Mouse (Mus musculus) heart, postnatal 0 days (tissue): ENCODE measurements at regions not wholly inside any gene's neighbourhood (a gene's known extent, or its start where the extent isn't known, plus 50 kb on each side); places are given as distances from the start of the nearest gene placed in this dataset.

Experiments used
- ATAC-seq: fragments of 200-750 bp; cut with Nextera tagmentation; 2 replicates; pipeline ENCODE4 v1.8.0; 2017; ENCODE audit warnings: low read depth, moderate number of reproducible peaks, moderate library complexity; ENCODE audit not compliant: insufficient read depth
- DNase-seq: peaks from one replicate; pipeline ENCODE4 v3.0.0-alpha.2; 2016; ENCODE audit warnings: low spot score
- H3K27ac ChIP-seq: fragments of 300-500 bp; sonication (generic); 2 replicates; pipeline ENCODE4 v1.5.1; 2014; ENCODE audit warnings: low read depth, mild to moderate bottlenecking
- H3K27me3 ChIP-seq: fragments of 300-500 bp; sonication (generic); 2 replicates; pipeline ENCODE4 v1.6.1; 2014; ENCODE audit warnings: low read length, mixed read lengths; ENCODE audit not compliant: control insufficient read depth, insufficient read depth
- H3K36me3 ChIP-seq: fragments of 300-500 bp; sonication (generic); replicated peaks from 2 replicates; pipeline ENCODE4 v1.6.1; 2014; ENCODE audit warnings: low read length, mixed read lengths; ENCODE audit not compliant: control insufficient read depth, insufficient read depth
- H3K4me1 ChIP-seq: fragments of 300-500 bp; sonication (generic); 2 replicates; pipeline ENCODE4 v1.6.1; 2014; ENCODE audit warnings: antibody characterized with exemption; ENCODE audit not compliant: control insufficient read depth, insufficient read depth
- H3K4me2 ChIP-seq: fragments of 300-500 bp; sonication (generic); 2 replicates; pipeline ENCODE4 v1.6.1; 2014; ENCODE audit warnings: low read depth, mild to moderate bottlenecking, low read length, moderate library complexity
- H3K4me3 ChIP-seq: fragments of 300-500 bp; sonication (generic); 2 replicates; pipeline ENCODE4 v1.5.1; 2014; ENCODE audit warnings: low read depth, low read length
- H3K9ac ChIP-seq: fragments of 300-500 bp; sonication (generic); replicated peaks from 2 replicates; pipeline ENCODE4 v1.6.1; 2014; ENCODE audit warnings: low read depth, low read length, mixed read lengths
- H3K9me3 ChIP-seq: fragments of 300-500 bp; sonication (generic); replicated peaks from 2 replicates; pipeline ENCODE4 v1.6.1; 2016; ENCODE audit warnings: low read length; ENCODE audit not compliant: control insufficient read depth
- CTCF ChIP-seq: IDR thresholded peaks from 2 replicates; pipeline ENCODE4 v1.5.1; 2016; ENCODE audit warnings: antibody characterized with exemption, control low read depth, low read depth
- EP300 ChIP-seq: IDR thresholded peaks from 2 replicates; pipeline ENCODE4 v1.6.1; 2016; ENCODE audit warnings: antibody characterized with exemption, low read depth
- WGBS: fragments of 180-500 bp; shearing (Covaris S2); extraction: QIAGEN DNeasy Blood & Tissue Kit; methylation state at CpG from one replicate; pipeline ENCODE4 v1.1.7; 2014; 5-methylcytosine and 5-hydroxymethylcytosine counted together

DNA sequence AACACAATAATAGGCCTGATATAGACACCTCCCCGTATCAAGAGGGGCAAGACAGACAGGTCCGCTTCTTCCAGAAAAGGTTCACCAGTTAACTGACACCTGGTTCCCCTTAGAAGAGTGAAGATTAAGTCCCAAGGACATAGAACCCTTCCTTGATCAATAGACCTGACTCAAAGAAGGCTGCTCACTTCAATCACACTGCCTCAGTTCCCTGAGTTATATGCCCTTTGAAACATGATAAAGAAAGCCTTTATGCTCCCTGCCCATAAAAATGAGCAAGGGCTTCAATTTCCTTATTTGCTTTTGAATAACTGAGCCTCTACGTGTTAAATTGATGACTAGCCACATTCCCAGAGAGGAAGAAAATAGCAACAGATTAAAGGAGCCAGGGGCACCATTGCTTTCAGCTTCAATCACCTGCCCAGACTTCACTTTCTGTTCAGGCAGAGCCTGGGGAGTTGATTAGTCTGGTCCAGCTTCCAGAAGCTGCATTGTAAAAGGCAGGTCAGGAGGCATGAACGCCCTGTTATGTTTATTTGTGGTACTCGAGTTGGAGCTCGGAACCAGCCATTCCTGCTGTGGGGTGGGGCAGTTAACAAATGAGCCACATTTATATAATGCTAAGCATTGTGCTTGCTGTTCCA lies 125.7 kb downstream of the Rap2a start:
- Histone ChIP-seq H3K27ac (no peak overlapping the region), H3K9me3 (no peaks in the 10 kb centered on the region), H3K4me2 (no peak overlapping the region), H3K4me1 (no peaks in the 10 kb centered on the region), H3K9ac (no peak overlapping the region), H3K4me3 (no peak overlapping the region), H3K36me3 (no peaks in the 10 kb centered on the region), H3K27me3 (no peaks in the 10 kb centered on the region)
- ATAC-seq (no peak), DNase-seq (no peak)
- TF ChIP-seq EP300 (no peak), CTCF (no peak)
- WGBS: 55% methylated on average over 6 of the region's 6 CpGs

- 81% methylated on average over 3 of the region's 3 CpGs for WGBS
- no peak for ATAC-seq
- H3K9ac ChIP-seq: no peak overlapping the region
- TF ChIP-seq EP300 (no peak), CTCF (no peak)
- H3K27ac ChIP-seq: no peak overlapping the region
- H3K27me3 ChIP-seq: no peaks in the 10 kb centered on the region
- no peaks in the 10 kb centered on the region for H3K9me3 ChIP-seq
- no peak overlapping the region for H3K4me2 ChIP-seq
- H3K4me3 ChIP-seq: no peak overlapping the region
- no peaks in the 10 kb centered on the region for H3K36me3 ChIP-seq
- no peak for DNase-seq
- H3K4me1 ChIP-seq: no peaks in the 10 kb centered on the region
These were observed 129.6 kb downstream of the Rap2a start for GRCm38 (mm10) chr14:120607801-120608200.

GRCm38 (mm10) chr14:120611311-120611710 lies 133.1 kb downstream of the Rap2a start:
- DNase-seq (no peak), ATAC-seq (no peak)
- no peak for TF ChIP-seq CTCF
- Histone ChIP-seq H3K4me3 (no peak overlapping the region), H3K36me3 (no peaks in the 10 kb centered on the region), H3K4me2 (no peak overlapping the region), H3K9me3 (no peaks in the 10 kb centered on the region), H3K9ac (no peak overlapping the region), H3K27me3 (no peaks in the 10 kb centered on the region), H3K27ac (no peak overlapping the region), H3K4me1 (no peaks in the 10 kb centered on the region)
- WGBS: 86% methylated on average over 1 of the region's 1 CpGs

DNA sequence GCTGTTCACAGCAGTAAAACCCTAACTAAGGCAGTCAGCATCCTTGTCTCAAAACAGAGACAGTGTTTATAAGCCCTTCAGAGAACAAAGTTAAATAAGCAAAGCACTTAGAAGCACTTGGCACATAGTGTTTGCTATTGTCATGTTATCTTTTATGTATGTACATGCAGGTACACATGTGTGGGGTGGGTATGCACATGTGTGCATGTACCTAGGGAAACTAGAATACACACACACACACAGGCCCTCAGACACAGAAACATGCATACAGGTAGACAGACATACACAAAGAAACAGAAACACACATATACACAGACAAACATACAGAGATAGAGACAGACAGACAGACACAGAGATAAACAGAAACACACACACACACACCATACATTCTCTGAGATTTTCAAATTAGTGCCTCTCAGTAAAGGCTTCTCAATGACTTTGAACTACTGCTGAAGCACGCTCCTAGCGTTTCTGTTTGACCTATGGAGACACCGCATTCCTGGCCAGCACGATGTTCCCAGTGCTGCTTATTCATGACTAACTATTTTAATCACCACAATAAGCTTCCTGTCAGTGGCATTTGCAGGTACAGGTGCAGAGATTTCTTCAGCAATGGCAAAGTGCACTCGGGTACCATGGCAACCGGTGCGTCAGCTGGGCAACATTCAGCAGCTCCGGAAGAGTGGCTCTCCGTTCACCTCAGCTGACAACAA lies 148.1 kb downstream of the Rap2a start:
- TF ChIP-seq EP300 (no peak), CTCF (no peak)
- DNase-seq (no peak), ATAC-seq (no peak)
- no peaks in the 10 kb centered on the region for H3K9me3 ChIP-seq
- H3K4me3 ChIP-seq: no peak overlapping the region
- H3K27ac ChIP-seq: no peak overlapping the region
- H3K27me3 ChIP-seq: no peaks in the 10 kb centered on the region
- no peak overlapping the region for H3K4me2 ChIP-seq
- H3K4me1 ChIP-seq: no peaks in the 10 kb centered on the region
- H3K36me3 ChIP-seq: no peaks in the 10 kb centered on the region
- H3K9ac ChIP-seq: no peak overlapping the region
- WGBS: 74% methylated on average over 9 of the region's 9 CpGs

- TF ChIP-seq CTCF: no peak
- H3K36me3 ChIP-seq: no peaks in the 10 kb centered on the region
- H3K9me3 ChIP-seq: no peaks in the 10 kb centered on the region
- H3K27me3 ChIP-seq: no peaks in the 10 kb centered on the region
- no peak overlapping the region for H3K27ac ChIP-seq
- no peaks in the 10 kb centered on the region for H3K4me1 ChIP-seq
- no peak for DNase-seq
- H3K4me2 ChIP-seq: no peak overlapping the region
- H3K9ac ChIP-seq: no peak overlapping the region
- 77% methylated on average over 4 of the region's 4 CpGs for WGBS
- ATAC-seq: no peak
- no peak overlapping the region for H3K4me3 ChIP-seq
These were observed 148.7 kb downstream of the Rap2a start for GRCm38 (mm10) chr14:120626936-120627277.

DNA sequence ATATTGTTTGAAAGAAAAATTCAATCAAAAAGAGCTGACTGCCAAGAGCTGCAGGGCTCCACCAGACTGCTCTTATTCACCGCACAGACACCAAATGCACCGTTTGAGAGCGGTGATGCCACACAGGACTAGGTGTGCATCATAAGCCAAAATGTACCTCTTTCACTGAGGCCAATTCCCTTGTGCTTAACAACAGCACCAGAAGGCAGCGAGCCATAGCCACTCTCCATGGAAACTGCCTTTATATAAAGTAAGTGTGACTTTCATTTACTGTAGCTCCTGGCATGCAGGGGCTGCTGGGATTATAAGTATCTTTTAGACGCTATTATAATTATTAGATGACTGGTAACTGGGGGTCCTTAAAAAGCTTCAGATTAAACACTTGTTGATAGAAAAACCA lies 154.5 kb downstream of the Rap2a start:
- Histone ChIP-seq H3K4me3 (no peak overlapping the region), H3K27me3 (no peaks in the 10 kb centered on the region), H3K4me1 (no peaks in the 10 kb centered on the region), H3K36me3 (no peaks in the 10 kb centered on the region), H3K9ac (no peak overlapping the region), H3K9me3 (no peaks in the 10 kb centered on the region), H3K27ac (no peak overlapping the region), H3K4me2 (no peak overlapping the region)
- DNase-seq (no peak), ATAC-seq (no peak)
- 82% methylated on average over 5 of the region's 5 CpGs for WGBS
- no peak for TF ChIP-seq CTCF
- TF ChIP-seq EP300: no peak
